Mouse (Mus musculus) stomach, postnatal 0 days (tissue): ENCODE results near the gene Srpr.

ENCODE experiments used
- CTCF ChIP-seq: IDR thresholded peaks from 2 replicates; pipeline ENCODE4 v1.5.1; 2016; ENCODE audit warnings: antibody characterized with exemption, low read depth, mild to moderate bottlenecking, moderate library complexity
- EP300 ChIP-seq: optimal IDR thresholded peaks from 2 replicates; pipeline ENCODE3; 2016; ENCODE audit warnings: antibody characterized with exemption

DNA sequence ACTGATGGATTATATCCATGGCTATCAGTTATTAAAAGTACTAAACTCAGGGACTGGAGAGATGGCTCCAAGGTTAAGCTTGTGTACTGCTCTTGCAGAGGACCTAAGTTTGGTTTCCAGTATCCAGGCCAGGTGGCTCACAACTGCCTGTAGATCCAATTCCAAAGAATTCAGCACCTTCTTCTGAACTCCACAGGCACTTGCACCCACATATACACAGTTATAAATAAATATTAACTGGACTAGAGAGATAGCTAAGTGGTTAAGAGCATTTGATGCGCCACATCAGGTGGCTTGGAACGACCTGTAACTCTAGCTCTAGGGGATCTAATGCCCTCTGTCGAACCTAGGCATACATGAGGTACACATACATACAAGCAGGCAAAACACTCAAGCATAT is 28.7 kb downstream of the Srpr start:
- TF ChIP-seq CTCF, result no peak
- no peak for TF ChIP-seq EP300
